Mouse (Mus musculus): ENCODE results near the gene Atcay. TPM values are rescaled to one million over a fixed set of nuclear protein-coding genes. Genes with fewer than 3 reads are reported as not detected.
A peak's percentile ranks its signal among the peaks of the same experiment; 100 is the strongest.

Atcay gene
- polyA plus RNA-seq, 1 experiment from 2014 or later = 0.28 TPM

DNA sequence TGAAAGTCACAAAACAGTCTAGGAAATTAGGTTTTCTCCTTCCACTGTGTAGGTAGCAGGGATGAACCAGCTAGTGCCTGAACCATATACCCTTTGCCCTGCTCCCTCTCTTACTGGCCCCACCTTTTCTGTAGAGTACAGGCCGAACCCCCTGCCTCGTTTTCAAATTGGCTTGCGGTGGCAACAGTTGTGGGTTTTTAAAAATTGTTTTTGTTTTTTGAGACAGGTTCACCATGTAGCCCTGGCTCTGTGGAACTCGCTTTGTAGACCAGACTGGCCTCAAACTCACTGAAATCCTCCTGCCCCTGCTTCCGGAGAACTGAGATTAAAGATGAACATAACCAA lies 62.6 kb downstream of the Atcay start:
- H3K4me3 ChIP-seq = peak overlapping the region; percentile 93
- H3K4me1 ChIP-seq = peaks cover 40% of the 10 kb centered on the region
- H3K27ac ChIP-seq = peak overlapping the region; percentile 91
- H3K27me3 ChIP-seq (ENCODE audit: insufficient read depth, poor library complexity, severe bottlenecking) = no peaks in the 10 kb centered on the region
- peaks cover 23% of the 10 kb centered on the region for H3K36me3 ChIP-seq
- DNase-seq (ENCODE audit: low spot score) = no peak
- WGBS = 11% methylated on average over 5 of the region's 5 CpGs
- no peaks in the 10 kb centered on the region for H3K9me3 ChIP-seq

DNA sequence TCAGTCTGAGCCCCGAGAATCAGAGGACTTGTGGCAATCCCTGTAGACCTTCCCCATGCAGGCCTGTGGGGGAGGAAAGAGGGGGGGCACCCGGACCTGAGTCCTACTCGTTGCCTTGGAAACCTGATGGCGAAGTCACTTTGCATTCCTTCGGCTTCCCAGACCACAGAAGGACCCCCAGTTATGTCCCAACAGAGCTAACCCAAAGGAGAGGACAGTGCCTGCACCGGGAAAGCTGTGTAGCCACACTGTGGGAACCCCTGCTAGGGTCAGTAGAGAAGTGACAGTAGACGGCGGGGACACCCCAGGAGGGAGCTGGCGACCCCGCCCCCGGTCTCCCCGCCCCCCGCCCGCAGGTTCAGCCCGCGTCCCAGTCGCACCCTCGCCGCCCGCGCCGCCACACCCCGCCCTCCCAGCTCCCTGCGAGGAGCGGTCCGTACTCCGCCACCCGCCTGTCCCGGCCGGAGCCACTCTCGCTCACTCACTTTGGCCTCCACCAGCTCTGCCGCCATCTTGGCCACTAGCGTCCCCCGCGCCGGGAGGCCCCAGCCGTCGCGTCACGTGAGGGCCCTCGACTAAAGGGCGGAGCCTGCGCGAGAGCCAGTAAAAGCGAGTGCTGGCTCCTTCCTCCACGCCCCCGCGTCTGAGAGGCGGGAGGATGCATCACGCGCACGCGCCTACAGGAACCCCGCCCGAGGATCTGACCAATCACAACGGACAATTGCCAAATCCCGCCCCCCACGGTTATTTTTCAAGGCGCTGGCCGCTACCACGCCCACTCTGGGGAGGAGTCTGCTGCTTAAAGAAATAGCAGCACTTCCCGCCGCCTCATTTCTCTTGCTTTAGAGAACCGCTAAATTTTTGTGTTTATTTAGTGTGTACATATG lies 63.2 kb downstream of the Atcay start, which contains the start of gene Pias4:
Pias4 (minus strand) TSS at position 724 of the 887 bp plus-strand sequence.
- Histone ChIP-seq H3K27me3 (ENCODE audit: insufficient read depth, poor library complexity, severe bottlenecking) (no peaks in the 10 kb centered on the region), H3K4me3 (peak within 1 kb of the TSS; percentile 93), H3K36me3 (peaks cover 28% of the 10 kb centered on the region), H3K9me3 (no peaks in the 10 kb centered on the region), H3K4me1 (peaks cover 39% of the 10 kb centered on the region), H3K27ac (peak within 1 kb of the TSS; percentile 91)
- under 1% methylated on average over 56 of the region's 64 CpGs for WGBS
- peak; percentile 100 for DNase-seq (ENCODE audit: low spot score)

DNA sequence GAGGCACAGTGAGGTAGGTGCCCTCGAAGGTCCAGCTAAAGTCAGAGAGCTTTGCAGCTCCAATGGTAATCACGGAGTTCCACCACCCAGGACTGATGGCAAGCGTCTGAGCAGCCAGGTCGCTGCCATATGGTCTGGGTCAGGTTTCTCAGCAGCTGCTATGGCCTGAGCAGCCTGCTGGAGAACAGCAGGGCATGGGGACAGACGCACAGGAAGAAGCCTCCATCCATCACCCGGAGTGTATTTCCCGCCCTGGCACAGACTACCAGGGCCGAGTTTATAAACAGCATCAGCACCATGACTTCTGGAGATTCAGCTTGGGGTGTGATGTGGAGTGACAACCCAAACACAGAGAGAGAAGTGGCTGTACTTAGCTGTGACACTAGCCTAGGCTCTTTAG lies 65.5 kb downstream of the Atcay start:
- no peak for DNase-seq (ENCODE audit: low spot score)
- H3K27ac ChIP-seq = no peak overlapping the region
- H3K4me1 ChIP-seq = peaks cover 52% of the 10 kb centered on the region
- no peak overlapping the region for H3K4me3 ChIP-seq
- WGBS = 81% methylated on average over 8 of the region's 8 CpGs
- no peaks in the 10 kb centered on the region for H3K9me3 ChIP-seq
- H3K36me3 ChIP-seq = peaks cover 51% of the 10 kb centered on the region
- H3K27me3 ChIP-seq (ENCODE audit: insufficient read depth, poor library complexity, severe bottlenecking) = no peaks in the 10 kb centered on the region

DNA sequence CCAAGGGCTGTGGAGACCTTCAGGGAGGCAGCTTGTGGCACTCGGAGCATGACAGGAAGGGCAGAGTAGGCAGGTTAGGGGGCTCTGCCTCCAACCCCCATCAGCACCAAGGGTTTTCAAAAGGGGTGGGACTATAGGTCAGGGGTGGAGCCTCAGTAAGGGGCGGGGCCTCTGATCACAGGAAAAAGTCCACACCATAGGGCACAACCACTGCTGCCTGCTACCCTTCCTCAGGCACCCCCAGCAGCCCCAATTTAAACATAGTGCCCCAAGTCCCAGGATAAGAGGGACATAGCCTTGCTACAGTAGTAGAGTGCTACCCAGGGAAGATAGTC lies 68.3 kb downstream of the Atcay start:
- Histone ChIP-seq H3K4me1 (peaks cover 39% of the 10 kb centered on the region), H3K27me3 (ENCODE audit: insufficient read depth, poor library complexity, severe bottlenecking) (no peaks in the 10 kb centered on the region), H3K36me3 (peaks cover 78% of the 10 kb centered on the region), H3K27ac (no peak overlapping the region), H3K4me3 (0 out of 2 replicates have a peak overlapping the region, but pooled peaks have one; percentile 9), H3K9me3 (no peaks in the 10 kb centered on the region)
- 63% methylated on average over 2 of the region's 2 CpGs for WGBS
- DNase-seq (ENCODE audit: low spot score) = no peak

DNA sequence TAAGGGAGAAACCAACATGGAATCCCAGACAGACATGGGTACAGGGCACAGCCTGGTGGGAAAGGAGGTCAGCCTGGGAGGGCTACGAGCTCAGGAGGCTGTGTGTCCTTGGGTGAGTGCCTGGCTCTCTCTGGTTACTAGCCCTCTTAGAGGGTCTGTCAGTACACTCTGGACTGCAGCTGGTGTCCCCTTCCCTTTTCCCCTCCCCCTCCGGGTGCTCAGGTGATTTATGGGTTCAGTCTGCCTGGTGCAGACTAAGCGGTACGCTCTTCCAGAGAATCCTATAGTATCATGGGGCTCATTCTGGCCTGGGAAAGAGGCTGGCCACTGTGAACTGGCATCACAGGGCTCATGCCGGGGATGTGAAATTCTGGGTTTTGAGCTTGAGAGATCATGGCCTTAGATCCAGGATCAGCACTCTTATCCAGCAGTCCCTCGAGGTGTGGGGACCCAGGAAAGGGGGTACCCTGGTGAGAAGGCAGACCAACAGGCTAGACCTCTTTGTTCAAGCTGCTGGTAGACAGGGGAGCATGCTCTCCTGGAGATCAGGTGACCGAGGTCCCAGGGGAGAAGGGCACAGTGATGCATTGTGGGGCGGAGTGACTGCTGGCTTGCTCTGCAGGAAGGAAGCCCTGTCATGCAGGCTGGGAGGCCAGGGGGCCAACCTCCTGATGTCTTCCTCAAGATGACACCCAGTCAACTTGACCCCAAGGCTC lies 68.9 kb downstream of the Atcay start:
- H3K4me3 ChIP-seq = 0 out of 2 replicates have a peak overlapping the region, but pooled peaks have one; percentile 9
- no peaks in the 10 kb centered on the region for H3K9me3 ChIP-seq
- H3K4me1 ChIP-seq = peaks cover 34% of the 10 kb centered on the region
- no peak overlapping the region for H3K27ac ChIP-seq
- 87% methylated on average over 8 of the region's 8 CpGs for WGBS
- H3K36me3 ChIP-seq = peaks cover 83% of the 10 kb centered on the region
- no peak for DNase-seq (ENCODE audit: low spot score)
- H3K27me3 ChIP-seq (ENCODE audit: insufficient read depth, poor library complexity, severe bottlenecking) = no peaks in the 10 kb centered on the region

DNA sequence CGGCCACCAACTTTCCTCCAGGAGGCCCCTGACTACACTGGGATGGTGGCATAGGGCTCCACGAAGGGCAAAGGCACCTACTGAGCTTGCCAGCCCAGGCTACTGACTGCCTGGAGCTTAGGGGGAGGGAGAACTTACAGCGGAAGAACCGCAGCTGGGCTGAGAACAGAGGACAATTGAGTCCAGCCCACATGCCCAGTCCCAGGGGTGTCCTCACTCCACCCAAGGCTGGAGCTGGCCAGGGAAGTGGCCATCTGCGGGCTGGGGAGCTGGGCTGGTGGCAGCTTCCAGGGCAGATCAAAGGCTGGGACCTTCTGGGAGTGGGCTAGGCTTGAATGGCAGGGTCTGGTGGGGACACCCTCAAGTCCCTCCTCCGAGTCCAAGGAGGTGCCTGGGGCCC lies 75.9 kb downstream of the Atcay start:
- H3K9me3 ChIP-seq = no peaks in the 10 kb centered on the region
- 85% methylated on average over 6 of the region's 6 CpGs for WGBS
- DNase-seq (ENCODE audit: low spot score) = no peak
- H3K36me3 ChIP-seq = peaks cover 79% of the 10 kb centered on the region
- no peak overlapping the region for H3K4me3 ChIP-seq
- H3K27me3 ChIP-seq (ENCODE audit: insufficient read depth, poor library complexity, severe bottlenecking) = no peaks in the 10 kb centered on the region
- peaks cover 27% of the 10 kb centered on the region for H3K4me1 ChIP-seq
- H3K27ac ChIP-seq = no peak overlapping the region

Small RNAs within 50 kb of the gene (microRNA-seq; reads per million reads assigned to microRNA genes)
- gene Mir3057 = 23.5 reads per million, percentile 34 among the genes with 10 or more reads in this experiment

Other genes starting within 250 kb of the Atcay start
- gene Gng7, start 215.9 kb downstream of the Atcay start, polyA plus RNA-seq (2016; fragmentation: Nextera tagmentation; extraction: Ambion mirVana) = 1.5 and 2.1 TPM in 2 replicates
- gene Diras1, start 205.2 kb downstream of the Atcay start, polyA plus RNA-seq (2016; fragmentation: Nextera tagmentation; extraction: Ambion mirVana) = 0.08 and 0.11 TPM in 2 replicates
- 8.9 and 10.7 TPM in 2 replicates for gene Slc39a3, start 193.4 kb downstream of the Atcay start, polyA plus RNA-seq (2016; fragmentation: Nextera tagmentation; extraction: Ambion mirVana)
- 197 and 226 TPM in 2 replicates for gene Sgta, start 170.7 kb downstream of the Atcay start, polyA plus RNA-seq (2016; fragmentation: Nextera tagmentation; extraction: Ambion mirVana)
- 58.0 and 73.9 TPM in 2 replicates for gene Thop1, start 160.8 kb downstream of the Atcay start, polyA plus RNA-seq (2016; fragmentation: Nextera tagmentation; extraction: Ambion mirVana)
- gene Creb3l3, start 132.0 kb downstream of the Atcay start, polyA plus RNA-seq (2016; fragmentation: Nextera tagmentation; extraction: Ambion mirVana) = 0.43 and 2.4 TPM in 2 replicates
- gene Map2k2, start 124.9 kb downstream of the Atcay start, polyA plus RNA-seq (2016; fragmentation: Nextera tagmentation; extraction: Ambion mirVana) = 173 and 196 TPM in 2 replicates
- gene Zbtb7a, start 95.6 kb downstream of the Atcay start, polyA plus RNA-seq (2016; fragmentation: Nextera tagmentation; extraction: Ambion mirVana) = 17.6 and 18.6 TPM in 2 replicates
- 53.5 and 62.2 TPM in 2 replicates for gene Pias4, start 62.9 kb downstream of the Atcay start, polyA plus RNA-seq (2016; fragmentation: Nextera tagmentation; extraction: Ambion mirVana)
- gene Eef2, start 54.2 kb downstream of the Atcay start, polyA plus RNA-seq (2016; fragmentation: Nextera tagmentation; extraction: Ambion mirVana) = 447 and 460 TPM in 2 replicates
- gene Dapk3, start 47.8 kb downstream of the Atcay start, polyA plus RNA-seq (2016; fragmentation: Nextera tagmentation; extraction: Ambion mirVana) = 56.3 and 78.7 TPM in 2 replicates
- not detected in 2 replicates for gene 4930442H23Rik, start 47.0 kb downstream of the Atcay start, polyA plus RNA-seq (2016; fragmentation: Nextera tagmentation; extraction: Ambion mirVana)
- 2.7 and 3.8 TPM in 2 replicates for gene Nmrk2, start 28.8 kb downstream of the Atcay start, polyA plus RNA-seq (2016; fragmentation: Nextera tagmentation; extraction: Ambion mirVana)
- 4.9 and 5.6 TPM in 2 replicates for gene Zfr2, start 2.3 kb upstream of the Atcay start, polyA plus RNA-seq (2016; fragmentation: Nextera tagmentation; extraction: Ambion mirVana)
- gene Matk, start 22.1 kb upstream of the Atcay start, polyA plus RNA-seq (2016; fragmentation: Nextera tagmentation; extraction: Ambion mirVana) = 1.2 and 2.2 TPM in 2 replicates
- gene Mrpl54, start 36.1 kb upstream of the Atcay start, polyA plus RNA-seq (2016; fragmentation: Nextera tagmentation; extraction: Ambion mirVana) = 284 and 285 TPM in 2 replicates
- gene Apba3, start 36.1 kb upstream of the Atcay start, polyA plus RNA-seq (2016; fragmentation: Nextera tagmentation; extraction: Ambion mirVana) = 56.5 and 57.0 TPM in 2 replicates
- gene Tjp3, start 60.7 kb upstream of the Atcay start, polyA plus RNA-seq (2016; fragmentation: Nextera tagmentation; extraction: Ambion mirVana) = 1.8 and 4.4 TPM in 2 replicates
- 42.6 and 55.9 TPM in 2 replicates for gene Pip5k1c, start 62.1 kb upstream of the Atcay start, polyA plus RNA-seq (2016; fragmentation: Nextera tagmentation; extraction: Ambion mirVana)
- gene Cactin, start 90.3 kb upstream of the Atcay start, polyA plus RNA-seq (2016; fragmentation: Nextera tagmentation; extraction: Ambion mirVana) = 37.2 and 51.6 TPM in 2 replicates
- 10.8 and 15.6 TPM in 2 replicates for gene Tbxa2r, start 97.9 kb upstream of the Atcay start, polyA plus RNA-seq (2016; fragmentation: Nextera tagmentation; extraction: Ambion mirVana)
- gene Gipc3, start 112.4 kb upstream of the Atcay start, polyA plus RNA-seq (2016; fragmentation: Nextera tagmentation; extraction: Ambion mirVana) = not detected in 2 replicates
- 100 and 109 TPM in 2 replicates for gene Hmg20b, start 119.6 kb upstream of the Atcay start, polyA plus RNA-seq (2016; fragmentation: Nextera tagmentation; extraction: Ambion mirVana)
- gene Mfsd12, start 126.7 kb upstream of the Atcay start, polyA plus RNA-seq (2016; fragmentation: Nextera tagmentation; extraction: Ambion mirVana) = 10.3 and 12.8 TPM in 2 replicates
- gene 4930404N11Rik, start 135.0 kb upstream of the Atcay start, polyA plus RNA-seq (2016; fragmentation: Nextera tagmentation; extraction: Ambion mirVana) = 1.1 and 1.4 TPM in 2 replicates
- gene Fzr1, start 147.7 kb upstream of the Atcay start, polyA plus RNA-seq (2016; fragmentation: Nextera tagmentation; extraction: Ambion mirVana) = 105 and 117 TPM in 2 replicates
- gene Dohh, start 153.6 kb upstream of the Atcay start, polyA plus RNA-seq (2016; fragmentation: Nextera tagmentation; extraction: Ambion mirVana) = 100 and 105 TPM in 2 replicates
- gene Gm48551, start 153.6 kb upstream of the Atcay start, polyA plus RNA-seq (2016; fragmentation: Nextera tagmentation; extraction: Ambion mirVana) = 2.2 and 3.1 TPM in 2 replicates
- 1.1 and 1.7 TPM in 2 replicates for gene Gm48552, start 158.2 kb upstream of the Atcay start, polyA plus RNA-seq (2016; fragmentation: Nextera tagmentation; extraction: Ambion mirVana)
- gene Smim24, start 162.2 kb upstream of the Atcay start, polyA plus RNA-seq (2016; fragmentation: Nextera tagmentation; extraction: Ambion mirVana) = 3.4 and 4.0 TPM in 2 replicates
- 23.0 and 24.3 TPM in 2 replicates for gene Nfic, start 224.8 kb upstream of the Atcay start, polyA plus RNA-seq (2016; fragmentation: Nextera tagmentation; extraction: Ambion mirVana)